Mouse (Mus musculus) spleen, adult 12 weeks (tissue): ENCODE data around the gene Phyhipl.

Source experiments
- DNase-seq: peaks from one replicate; pipeline ENCODE4 v3.0.0; 2022; ENCODE audit warnings: low spot score

Phyhipl gene

GRCm38 (mm10) chr10:70655828-70656227 is at the start of gene Phyhipl:
Phyhipl (minus strand) TSS chr10:70655965.
- DNase-seq: no peak

DNA sequence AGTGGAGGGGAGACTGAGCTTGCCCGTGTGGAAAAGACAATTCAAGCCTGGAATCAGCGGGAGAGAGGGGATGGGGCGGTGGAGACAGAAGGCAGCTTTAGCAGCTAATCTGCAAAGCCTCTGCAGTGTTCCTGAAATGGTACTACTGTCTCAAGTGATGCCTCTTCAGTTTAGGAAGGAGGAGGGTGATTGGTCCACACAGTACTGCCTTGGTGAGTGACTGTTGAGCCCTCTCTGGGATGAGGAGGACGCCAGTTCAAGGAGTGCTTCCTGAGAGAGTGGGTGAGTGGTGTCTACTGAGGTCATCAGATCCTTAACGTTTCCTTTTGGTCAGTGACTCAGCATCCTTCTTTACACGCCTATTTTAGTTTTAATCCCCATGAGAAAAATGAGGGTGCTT is 47.4 kb upstream of the Phyhipl start:
- DNase-seq: no peak

DNA sequence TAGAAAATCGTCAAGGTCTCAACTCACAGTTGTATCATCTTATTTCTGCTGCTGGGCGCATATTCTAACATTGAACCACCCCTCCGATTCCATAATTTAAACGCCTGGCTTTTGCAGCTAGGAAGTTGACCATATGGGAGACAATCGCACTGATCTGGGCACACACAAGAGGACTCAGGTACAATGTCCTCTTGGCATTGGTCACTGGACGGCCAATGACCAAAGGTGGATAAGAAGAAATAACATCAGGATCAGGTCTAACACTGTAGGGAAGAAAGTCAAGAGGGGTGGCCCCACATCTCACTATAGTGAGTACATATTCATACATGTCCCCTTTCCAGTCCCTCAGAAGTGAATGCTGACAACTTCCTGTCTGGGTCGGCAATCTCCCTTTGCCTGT is 43.8 kb upstream of the Phyhipl start:
- DNase-seq: no peak

GRCm38 (mm10) chr10:70698014-70698413 is 42.2 kb upstream of the Phyhipl start:
- DNase-seq: no peak

- no peak for DNase-seq
Observed at GRCm38 (mm10) chr10:70696748-70697585, 41.2 kb upstream of the Phyhipl start.

DNA sequence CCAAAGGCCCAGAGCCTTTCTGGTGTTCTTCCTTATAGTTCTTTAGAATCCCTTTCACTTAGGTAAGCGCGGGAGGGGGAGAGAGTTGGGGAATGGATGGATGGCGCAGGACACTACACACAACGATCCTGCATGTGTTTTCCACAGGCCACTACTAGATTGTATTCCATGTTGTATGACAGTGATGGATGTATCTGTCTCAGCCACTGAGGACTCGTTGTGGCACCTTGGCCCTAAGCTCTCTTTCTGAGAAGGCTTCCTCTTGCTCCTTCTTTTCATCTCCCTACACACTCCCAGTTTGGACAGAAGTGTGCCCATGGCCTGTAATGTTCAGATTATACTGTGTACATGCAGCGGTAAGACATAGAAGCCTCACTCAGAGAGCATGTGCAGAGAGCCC is 33.6 kb upstream of the Phyhipl start:
- DNase-seq: no peak

DNA sequence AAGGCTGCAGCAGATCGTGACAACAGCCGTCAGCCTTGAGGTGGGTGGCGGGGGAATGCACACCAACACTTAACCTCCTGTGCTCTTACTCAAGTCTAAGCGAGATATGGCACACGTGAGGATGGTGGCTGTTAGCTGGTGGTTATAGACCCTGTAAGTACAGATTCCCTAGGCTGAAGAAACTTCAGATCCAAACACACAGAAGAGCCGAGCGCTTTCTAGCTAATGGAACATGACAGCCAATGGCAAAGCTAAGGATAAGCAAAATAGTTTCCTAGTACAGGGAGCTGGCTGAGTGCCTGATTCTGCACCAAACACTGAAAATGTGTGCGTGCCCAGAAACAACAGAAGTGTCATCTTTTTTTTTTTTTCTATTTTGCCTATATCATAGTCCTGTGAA is 33.1 kb upstream of the Phyhipl start:
- DNase-seq: no peak

- DNase-seq: no peak
Observed at GRCm38 (mm10) chr10:70686941-70687703, 31.4 kb upstream of the Phyhipl start.

GRCm38 (mm10) chr10:70686505-70686904 is 30.7 kb upstream of the Phyhipl start:
- DNase-seq: no peak

GRCm38 (mm10) chr10:70683508-70683907 is 27.7 kb upstream of the Phyhipl start:
- DNase-seq: no peak

DNA sequence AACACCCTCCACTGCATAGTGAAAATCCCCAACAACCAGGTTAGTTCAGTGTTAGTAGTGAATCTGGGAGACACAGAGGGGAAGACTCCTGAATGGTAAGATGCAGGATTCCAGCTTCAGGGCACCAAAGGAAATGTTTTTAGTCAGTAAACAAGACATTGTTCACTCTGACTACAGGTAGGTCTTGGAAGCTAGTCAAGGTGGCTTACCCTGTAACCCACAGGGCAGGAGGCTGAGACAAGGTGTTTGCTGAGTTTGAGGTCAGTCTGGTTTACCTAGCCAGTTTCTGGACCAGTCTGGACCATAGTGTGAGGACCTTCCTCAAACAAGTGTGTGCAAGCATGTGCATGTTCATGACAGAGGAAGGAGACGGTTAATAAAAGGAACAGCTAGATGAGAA is 22.2 kb upstream of the Phyhipl start:
- DNase-seq: no peak

- DNase-seq: no peak
Observed at GRCm38 (mm10) chr10:70656272-70656671, 507 bp upstream of the Phyhipl start.

- DNase-seq: no peak
Observed at GRCm38 (mm10) chr10:70654655-70655054, 1.1 kb downstream of the Phyhipl start.

DNA sequence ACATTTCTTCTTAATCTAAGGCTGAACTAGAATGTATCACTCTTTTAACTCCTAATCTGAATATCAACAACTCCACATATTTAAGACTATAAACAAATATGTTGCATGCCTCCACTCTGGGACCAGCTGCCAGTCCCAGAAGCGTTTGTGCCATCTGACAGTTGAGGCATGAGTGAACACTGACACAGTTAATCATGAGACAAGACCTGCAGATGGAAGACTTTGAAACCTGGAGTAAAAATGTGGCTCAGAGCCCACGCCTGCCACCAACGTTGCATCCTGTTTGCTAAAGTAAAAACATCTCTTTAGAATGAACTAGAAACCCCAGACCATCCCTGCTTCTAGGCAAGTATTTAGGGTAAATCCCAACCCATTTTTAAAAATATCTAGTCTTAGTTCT is 1.6 kb downstream of the Phyhipl start:
- DNase-seq: no peak

- DNase-seq: no peak
Observed at GRCm38 (mm10) chr10:70651769-70652648, 3.8 kb downstream of the Phyhipl start.

DNA sequence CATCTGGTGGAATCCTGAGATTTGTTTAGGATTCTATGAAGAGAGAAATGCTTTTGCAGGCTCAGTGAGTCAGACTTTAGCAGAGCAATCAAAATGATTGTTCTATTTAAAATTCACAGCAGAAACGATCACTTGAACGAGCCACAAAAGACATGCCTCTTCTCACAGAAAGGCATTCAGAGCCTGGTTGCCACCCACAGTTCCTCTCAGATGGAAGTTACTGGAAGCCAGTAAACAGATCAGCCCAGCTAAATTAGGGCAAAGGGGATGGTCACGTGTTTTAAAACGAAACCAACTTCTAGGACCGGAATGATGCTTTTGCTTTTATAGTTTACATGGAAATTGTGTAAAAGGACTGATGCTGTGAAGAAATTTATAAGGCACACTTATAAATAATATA is 6.9 kb downstream of the Phyhipl start:
- DNase-seq: no peak

DNA sequence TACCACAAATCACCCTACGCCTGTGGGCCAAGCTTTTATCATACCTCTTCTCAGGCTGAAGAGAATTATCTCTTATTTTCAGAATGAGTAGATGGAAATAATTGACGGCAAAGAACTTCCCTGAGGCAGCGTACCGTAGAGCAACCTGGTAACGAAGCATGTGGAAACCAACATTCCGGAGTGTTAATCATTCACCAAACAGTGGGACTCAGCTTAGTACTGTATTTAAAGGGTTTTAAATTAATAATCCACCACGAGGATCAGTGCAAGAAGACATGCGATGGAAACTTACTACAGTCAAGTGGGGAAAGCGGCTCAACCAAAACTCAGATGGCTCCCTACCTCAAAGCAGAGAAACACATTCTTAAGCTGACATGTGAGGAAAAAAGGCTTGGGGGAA is 12.6 kb downstream of the Phyhipl start:
- DNase-seq: no peak

DNA sequence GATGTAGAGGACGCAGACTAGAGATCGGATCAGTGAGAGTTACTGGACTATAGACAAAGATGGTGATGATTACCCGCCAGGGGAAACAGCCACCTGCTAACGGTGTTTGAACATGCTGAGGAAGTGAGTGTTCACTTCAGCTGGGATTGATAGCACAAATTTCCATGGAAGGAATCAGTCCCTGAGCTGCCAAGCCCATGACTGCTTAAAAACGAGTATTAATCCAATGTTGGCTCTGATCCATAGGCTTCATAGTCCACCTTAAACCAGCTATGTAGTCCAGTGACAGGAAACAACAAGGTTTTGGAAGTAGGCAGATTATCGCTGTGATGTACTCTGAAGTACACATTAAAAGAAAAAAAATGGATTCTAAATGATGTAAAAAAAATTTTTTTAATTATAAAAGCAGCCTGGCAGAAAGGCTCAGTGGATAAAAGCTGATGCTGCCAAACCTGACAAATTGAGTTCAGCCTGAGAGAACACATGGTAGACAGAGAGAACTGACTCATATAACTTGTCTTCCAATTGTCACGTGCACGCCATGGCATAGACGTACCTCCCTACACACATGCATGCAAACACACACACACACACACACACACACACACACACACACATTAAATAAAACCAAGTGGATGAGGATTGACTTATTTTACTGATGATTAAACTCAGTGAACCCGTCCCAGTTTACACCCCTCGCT is 14.7 kb downstream of the Phyhipl start:
- no peak for DNase-seq

- DNase-seq: no peak
Observed at GRCm38 (mm10) chr10:70640075-70640737, 15.6 kb downstream of the Phyhipl start.

DNA sequence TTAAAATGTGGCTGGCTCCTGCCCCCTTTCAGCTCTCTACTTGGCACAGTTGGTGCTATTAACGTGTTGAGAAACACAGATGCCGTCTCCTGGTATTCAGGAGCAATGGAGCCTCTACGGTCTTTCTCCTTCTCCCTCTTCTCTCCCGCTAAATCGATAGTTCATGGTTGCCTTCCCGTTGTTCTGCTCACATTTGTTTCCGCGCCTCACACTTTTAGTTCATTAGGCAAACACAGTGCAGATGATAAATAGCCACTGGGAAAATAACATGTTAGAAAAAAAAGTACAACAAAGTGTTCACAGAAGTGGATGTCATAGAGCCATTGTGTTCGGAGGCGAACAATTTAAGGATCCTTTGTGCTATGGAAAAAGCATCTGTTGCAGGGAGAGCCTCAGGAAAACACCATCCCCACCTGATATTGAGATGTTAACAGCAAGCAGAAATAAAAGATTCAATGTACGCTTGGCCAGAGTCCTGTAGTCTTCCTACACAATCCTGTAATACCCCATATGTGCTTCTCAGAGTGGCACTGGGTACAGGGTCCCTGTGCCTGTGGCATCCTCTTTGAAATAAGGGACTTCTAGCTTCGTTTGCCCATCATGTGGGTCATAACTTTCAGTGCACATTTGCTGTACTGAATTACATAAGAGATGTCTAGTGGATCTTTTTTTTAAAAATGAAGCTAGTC is 18.0 kb downstream of the Phyhipl start:
- no peak for DNase-seq

DNA sequence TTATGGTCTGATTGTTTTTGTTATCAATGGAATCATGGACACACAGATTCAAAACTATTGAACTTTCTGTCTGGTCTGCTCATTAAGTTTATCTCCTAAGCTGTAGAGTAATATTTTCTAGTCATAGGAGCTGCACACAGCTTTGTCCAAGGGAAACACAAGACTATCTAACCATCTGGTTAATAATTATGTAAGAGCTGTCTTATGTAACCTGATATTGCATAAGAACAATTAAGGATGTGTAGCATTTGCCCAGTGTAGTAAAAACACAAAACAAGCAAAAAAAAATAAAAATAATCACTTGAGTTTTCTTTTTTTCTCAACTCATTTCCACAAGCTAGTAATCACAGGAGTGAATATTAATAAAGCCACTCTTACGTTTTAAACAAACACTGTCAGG is 20.5 kb downstream of the Phyhipl start:
- no peak for DNase-seq
